Mouse (Mus musculus): ENCODE data around the gene Atp2b2. TPM values are rescaled to one million over a fixed set of nuclear protein-coding genes. Genes with fewer than 3 reads are reported as not detected.

The Atp2b2 gene
- polyA plus RNA-seq, 1 experiment from 2014 or later = 5.2 TPM

DNA sequence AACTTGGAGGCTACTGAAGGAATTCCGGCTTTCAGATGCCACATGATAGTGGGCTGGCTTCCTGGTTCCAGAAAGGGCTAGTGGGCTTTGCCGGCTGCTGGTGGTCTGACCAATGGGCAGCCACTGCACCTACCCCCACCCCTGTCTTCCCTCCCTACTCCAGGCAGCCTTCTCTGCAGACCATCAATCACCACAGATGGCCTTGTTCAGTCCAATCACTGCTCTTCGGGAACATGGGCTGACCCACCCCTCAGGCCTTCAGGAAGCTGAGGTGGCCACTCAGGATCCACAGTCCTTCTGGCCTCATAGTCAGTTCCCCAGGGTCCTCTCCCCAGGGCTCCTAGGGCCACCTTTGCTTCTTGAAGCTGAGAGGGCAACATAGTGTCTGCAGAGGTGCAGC lies 153.2 kb downstream of the Atp2b2 start:
- Histone ChIP-seq H3K36me3 (ENCODE audit: control insufficient read depth, insufficient read depth, low read length) (no peaks in the 10 kb centered on the region), H3K9me3 (ENCODE audit: control insufficient read depth, low read length) (no peaks in the 10 kb centered on the region), H3K4me1 (ENCODE audit: control insufficient read depth, insufficient read depth, low read length) (no peaks in the 10 kb centered on the region; the same call in 1 of the 2 replicates), H3K27ac (ENCODE audit: low read depth, low read length) (no peak overlapping the region), H3K4me2 (ENCODE audit: low read depth) (peak overlapping the region; percentile 66), H3K27me3 (ENCODE audit: control insufficient read depth, insufficient read depth, low read length) (peaks cover 23% of the 10 kb centered on the region), H3K4me3 (ENCODE audit: low read depth, low read length) (no peak overlapping the region), H3K9ac (ENCODE audit: low read length) (no peak overlapping the region)
- DNase-seq (ENCODE audit: low spot score) = no peak
- ATAC-seq (ENCODE audit: insufficient read depth, low FRiP score, low TSS enrichment) = peak; percentile 24; the same call in 1 of the 2 replicates
- 60% methylated on average over 3 of the region's 3 CpGs for WGBS

DNA sequence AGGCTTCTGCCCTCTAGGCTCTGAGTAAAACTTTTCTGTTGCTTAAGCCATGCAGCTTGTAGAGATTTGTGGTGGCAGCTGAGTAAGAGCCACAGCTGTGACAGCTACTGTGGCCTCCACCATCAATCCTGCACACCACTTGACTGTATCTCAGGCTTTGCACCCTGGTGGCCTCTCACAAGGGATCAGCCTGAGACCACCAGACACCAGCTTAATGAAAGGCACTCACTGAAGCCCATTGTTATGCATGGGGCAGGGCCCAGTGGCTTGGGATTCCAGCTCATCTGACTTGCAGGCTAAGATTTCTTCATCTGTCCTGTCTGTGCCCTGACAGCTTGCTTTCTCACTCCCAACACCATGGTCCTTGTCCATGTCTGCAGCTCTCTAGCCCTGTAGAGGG lies 155.5 kb downstream of the Atp2b2 start:
- no peak for ATAC-seq (ENCODE audit: insufficient read depth, low FRiP score, low TSS enrichment)

DNA sequence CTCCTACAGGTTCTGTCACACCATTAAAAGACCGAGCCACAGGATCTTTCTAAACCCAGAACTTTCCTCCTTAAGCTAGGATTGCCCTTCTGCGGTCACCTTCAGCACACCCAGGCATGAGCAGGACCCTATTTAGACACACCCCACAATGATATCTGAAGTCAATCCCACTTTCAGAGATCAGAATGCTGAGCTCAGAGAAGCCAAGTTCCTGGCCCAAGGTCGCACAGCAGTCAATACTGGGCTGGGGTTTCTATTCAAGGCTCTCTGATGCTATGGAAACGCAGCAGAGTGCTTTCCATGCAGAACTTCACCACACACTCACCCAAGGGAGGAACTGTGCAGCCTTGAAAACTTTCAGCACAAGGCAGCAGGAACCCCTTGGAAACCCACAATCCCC lies 157.6 kb downstream of the Atp2b2 start:
- 75% methylated on average over 4 of the region's 4 CpGs for WGBS
- H3K27ac ChIP-seq (ENCODE audit: low read depth, low read length) = no peak overlapping the region

More for the DNA sequence above, 155.5 kb downstream of the Atp2b2 start:
- peaks cover 20% of the 10 kb centered on the region for H3K27me3 ChIP-seq (ENCODE audit: control insufficient read depth, insufficient read depth, low read length)
- H3K4me1 ChIP-seq (ENCODE audit: control insufficient read depth, insufficient read depth, low read length) = no peaks in the 10 kb centered on the region; the same call in 1 of the 2 replicates
- H3K9me3 ChIP-seq (ENCODE audit: control insufficient read depth, low read length) = no peaks in the 10 kb centered on the region
- DNase-seq (ENCODE audit: low spot score) = no peak
- H3K9ac ChIP-seq (ENCODE audit: low read length) = no peak overlapping the region
- no peak overlapping the region for H3K4me2 ChIP-seq (ENCODE audit: low read depth)
- H3K27ac ChIP-seq (ENCODE audit: low read depth, low read length) = no peak overlapping the region
- no peak overlapping the region for H3K4me3 ChIP-seq (ENCODE audit: low read depth, low read length)
- no peaks in the 10 kb centered on the region for H3K36me3 ChIP-seq (ENCODE audit: control insufficient read depth, insufficient read depth, low read length)

DNA sequence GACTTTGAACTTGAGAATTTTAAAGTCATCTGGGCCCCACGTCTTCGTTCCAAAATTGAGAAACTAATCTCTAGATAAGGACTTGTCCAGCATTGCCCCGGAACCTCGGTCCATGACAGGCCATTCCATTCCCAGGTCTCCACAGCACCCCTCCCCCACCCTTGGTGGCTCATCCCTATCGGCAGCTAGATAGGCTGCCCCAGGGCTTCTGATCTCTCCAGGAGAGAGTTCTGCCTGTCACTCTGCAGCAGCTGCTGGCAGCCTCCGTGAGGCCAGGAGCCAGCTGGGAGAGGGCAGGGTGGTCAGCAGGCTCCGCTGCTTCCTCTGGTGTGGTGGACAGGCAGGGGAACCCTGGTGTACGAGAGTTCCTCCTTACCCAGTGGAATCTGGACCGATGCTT lies 159.2 kb downstream of the Atp2b2 start:
- ATAC-seq (ENCODE audit: insufficient read depth, low FRiP score, low TSS enrichment) (no peak), DNase-seq (ENCODE audit: low spot score) (no peak)
- Histone ChIP-seq H3K4me3 (ENCODE audit: low read depth, low read length) (no peak overlapping the region), H3K9me3 (ENCODE audit: control insufficient read depth, low read length) (no peaks in the 10 kb centered on the region), H3K36me3 (ENCODE audit: control insufficient read depth, insufficient read depth, low read length) (no peaks in the 10 kb centered on the region), H3K27me3 (ENCODE audit: control insufficient read depth, insufficient read depth, low read length) (no peaks in the 10 kb centered on the region), H3K4me1 (ENCODE audit: control insufficient read depth, insufficient read depth, low read length) (no peaks in the 10 kb centered on the region), H3K27ac (ENCODE audit: low read depth, low read length) (no peak overlapping the region), H3K9ac (ENCODE audit: low read length) (no peak overlapping the region), H3K4me2 (ENCODE audit: low read depth) (no peak overlapping the region)
- 54% methylated on average over 9 of the region's 9 CpGs for WGBS

More for the DNA sequence above, 157.6 kb downstream of the Atp2b2 start:
- no peaks in the 10 kb centered on the region; the same call in 1 of the 2 replicates for H3K4me1 ChIP-seq (ENCODE audit: control insufficient read depth, insufficient read depth, low read length)
- no peak for ATAC-seq (ENCODE audit: insufficient read depth, low FRiP score, low TSS enrichment)
- H3K27me3 ChIP-seq (ENCODE audit: control insufficient read depth, insufficient read depth, low read length) = peaks cover 8% of the 10 kb centered on the region
- H3K9me3 ChIP-seq (ENCODE audit: control insufficient read depth, low read length) = no peaks in the 10 kb centered on the region
- H3K36me3 ChIP-seq (ENCODE audit: control insufficient read depth, insufficient read depth, low read length) = no peaks in the 10 kb centered on the region
- H3K4me2 ChIP-seq (ENCODE audit: low read depth) = no peak overlapping the region
- no peak overlapping the region for H3K4me3 ChIP-seq (ENCODE audit: low read depth, low read length)
- H3K9ac ChIP-seq (ENCODE audit: low read length) = no peak overlapping the region
- DNase-seq (ENCODE audit: low spot score) = no peak

DNA sequence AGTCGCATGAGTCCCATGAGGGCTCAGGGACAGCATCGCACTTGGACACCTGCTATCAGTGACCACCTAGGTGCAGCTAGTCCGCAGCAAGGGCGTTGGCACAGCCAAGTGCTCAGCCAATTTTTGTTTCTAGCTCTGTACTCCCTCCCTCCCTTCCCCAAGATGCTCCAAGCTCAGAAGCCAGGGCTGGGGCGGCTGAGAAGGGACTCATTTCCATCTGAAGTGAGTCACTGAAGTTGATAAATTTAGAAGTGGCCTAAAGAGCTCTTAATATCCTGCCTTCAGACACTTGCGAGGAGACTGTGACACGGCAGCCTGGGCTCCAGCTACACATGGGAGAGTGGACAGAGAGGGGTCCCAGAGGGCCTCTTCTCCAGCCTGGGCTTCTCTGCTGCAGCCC lies 160.0 kb downstream of the Atp2b2 start:
- no peaks in the 10 kb centered on the region for H3K4me1 ChIP-seq (ENCODE audit: control insufficient read depth, insufficient read depth, low read length)
- DNase-seq (ENCODE audit: low spot score) (no peak), ATAC-seq (ENCODE audit: insufficient read depth, low FRiP score, low TSS enrichment) (no peak)
- no peak overlapping the region for H3K9ac ChIP-seq (ENCODE audit: low read length)
- H3K27ac ChIP-seq (ENCODE audit: low read depth, low read length) = no peak overlapping the region
- H3K9me3 ChIP-seq (ENCODE audit: control insufficient read depth, low read length) = no peaks in the 10 kb centered on the region
- H3K4me2 ChIP-seq (ENCODE audit: low read depth) = no peak overlapping the region
- H3K4me3 ChIP-seq (ENCODE audit: low read depth, low read length) = no peak overlapping the region
- no peaks in the 10 kb centered on the region for H3K27me3 ChIP-seq (ENCODE audit: control insufficient read depth, insufficient read depth, low read length)
- 66% methylated on average over 7 of the region's 7 CpGs for WGBS
- no peaks in the 10 kb centered on the region for H3K36me3 ChIP-seq (ENCODE audit: control insufficient read depth, insufficient read depth, low read length)

DNA sequence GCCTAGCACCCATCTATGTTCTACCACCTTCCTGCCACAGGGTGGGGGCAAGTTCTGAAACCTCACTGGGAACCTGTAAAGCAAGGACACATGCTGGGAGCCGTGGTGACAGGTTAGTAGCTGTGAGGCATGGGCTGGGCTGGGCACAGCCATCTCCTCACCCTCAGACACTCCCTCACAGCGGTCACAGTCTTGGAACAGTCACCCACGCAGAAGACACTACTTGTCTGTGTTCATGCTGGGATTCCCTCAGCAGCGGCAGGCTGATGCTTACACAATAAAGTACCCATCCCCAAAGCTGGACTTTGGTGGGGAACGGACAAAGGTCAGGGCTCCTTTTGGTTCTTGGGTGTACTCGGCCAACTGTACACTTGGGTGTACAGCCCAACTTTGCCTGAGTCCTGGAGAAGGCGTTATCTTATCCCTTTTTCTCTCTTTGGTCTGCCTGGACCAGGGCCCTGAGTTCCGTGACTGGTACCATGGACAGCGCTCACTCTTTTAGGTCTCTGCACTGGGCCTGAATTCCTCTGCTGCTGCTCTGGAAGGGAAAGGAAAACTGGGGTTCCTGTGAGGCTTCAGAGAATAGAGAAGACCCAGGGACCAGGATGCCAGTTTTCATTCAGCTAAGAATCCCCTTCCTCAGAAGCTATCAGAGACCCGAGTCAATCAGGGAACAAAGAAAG lies 160.7 kb downstream of the Atp2b2 start:
- ATAC-seq (ENCODE audit: insufficient read depth, low FRiP score, low TSS enrichment) = no peak
- H3K9ac ChIP-seq (ENCODE audit: low read length) = no peak overlapping the region
- H3K4me3 ChIP-seq (ENCODE audit: low read depth, low read length) = no peak overlapping the region
- no peaks in the 10 kb centered on the region for H3K4me1 ChIP-seq (ENCODE audit: control insufficient read depth, insufficient read depth, low read length)
- peak; percentile 41 for DNase-seq (ENCODE audit: low spot score)
- no peak overlapping the region for H3K27ac ChIP-seq (ENCODE audit: low read depth, low read length)
- no peaks in the 10 kb centered on the region for H3K27me3 ChIP-seq (ENCODE audit: control insufficient read depth, insufficient read depth, low read length)
- no peak overlapping the region for H3K4me2 ChIP-seq (ENCODE audit: low read depth)
- no peaks in the 10 kb centered on the region for H3K36me3 ChIP-seq (ENCODE audit: control insufficient read depth, insufficient read depth, low read length)
- no peaks in the 10 kb centered on the region for H3K9me3 ChIP-seq (ENCODE audit: control insufficient read depth, low read length)
- WGBS = 55% methylated on average over 10 of the region's 10 CpGs

DNA sequence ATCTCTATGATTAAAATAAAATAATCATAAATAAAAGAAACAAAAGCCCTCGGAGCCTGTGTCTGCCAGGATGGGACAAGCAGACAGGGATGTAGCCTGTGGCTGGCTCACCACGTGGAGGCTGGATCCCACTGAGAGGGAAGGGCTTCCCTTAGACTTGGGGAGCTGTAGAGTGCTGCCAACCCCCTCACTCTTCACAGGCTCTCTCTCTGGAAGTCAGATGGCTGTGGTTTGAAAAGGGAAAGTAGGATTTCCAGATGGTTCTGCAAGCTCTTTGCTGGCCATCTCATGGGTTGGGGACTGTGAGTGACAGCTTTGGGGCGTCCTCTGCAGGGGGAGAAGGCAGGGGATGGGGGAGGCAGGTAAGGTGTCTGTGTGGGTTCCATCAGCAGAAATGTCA lies 163.0 kb downstream of the Atp2b2 start:
- WGBS = 48% methylated on average over 3 of the region's 3 CpGs
- H3K36me3 ChIP-seq (ENCODE audit: control insufficient read depth, insufficient read depth, low read length) = no peaks in the 10 kb centered on the region
- no peak overlapping the region for H3K27ac ChIP-seq (ENCODE audit: low read depth, low read length)
- ATAC-seq (ENCODE audit: insufficient read depth, low FRiP score, low TSS enrichment) = no peak
- no peaks in the 10 kb centered on the region for H3K27me3 ChIP-seq (ENCODE audit: control insufficient read depth, insufficient read depth, low read length)
- no peaks in the 10 kb centered on the region for H3K9me3 ChIP-seq (ENCODE audit: control insufficient read depth, low read length)
- H3K9ac ChIP-seq (ENCODE audit: low read length) = no peak overlapping the region
- H3K4me2 ChIP-seq (ENCODE audit: low read depth) = no peak overlapping the region
- H3K4me1 ChIP-seq (ENCODE audit: control insufficient read depth, insufficient read depth, low read length) = no peaks in the 10 kb centered on the region
- DNase-seq (ENCODE audit: low spot score) = no peak
- no peak overlapping the region for H3K4me3 ChIP-seq (ENCODE audit: low read depth, low read length)

DNA sequence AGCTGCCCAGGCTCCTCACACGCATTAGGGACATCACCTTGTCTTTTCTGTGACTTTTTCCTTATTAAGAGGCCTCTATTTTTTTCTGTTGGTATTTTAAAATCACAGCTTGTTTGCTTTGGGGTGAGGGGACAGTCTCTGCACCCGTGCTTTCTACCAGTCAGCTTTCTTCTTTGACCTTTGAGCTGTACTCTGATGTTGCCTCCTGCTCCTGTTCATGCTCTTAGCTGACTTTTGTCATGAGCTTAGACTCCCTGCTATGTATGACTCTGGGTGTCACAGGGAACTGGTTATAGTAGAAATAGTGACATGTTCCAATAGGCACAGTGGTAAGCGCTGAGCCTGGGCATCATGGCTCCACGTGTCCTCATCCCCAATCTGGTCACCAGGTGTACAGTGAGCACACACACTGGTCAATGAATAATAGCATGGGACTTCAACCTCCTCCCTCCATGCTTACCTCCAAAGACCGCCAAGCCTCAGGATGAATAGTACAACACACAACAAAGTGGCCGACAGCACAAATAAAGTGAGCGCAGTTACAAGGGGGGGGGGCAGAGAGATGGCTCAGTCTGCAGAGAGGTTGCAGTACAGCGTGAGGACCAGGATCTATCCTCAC lies 163.8 kb downstream of the Atp2b2 start:
- no peaks in the 10 kb centered on the region for H3K36me3 ChIP-seq (ENCODE audit: control insufficient read depth, insufficient read depth, low read length)
- no peak overlapping the region for H3K27ac ChIP-seq (ENCODE audit: low read depth, low read length)
- H3K9me3 ChIP-seq (ENCODE audit: control insufficient read depth, low read length) = no peaks in the 10 kb centered on the region
- H3K4me1 ChIP-seq (ENCODE audit: control insufficient read depth, insufficient read depth, low read length) = no peaks in the 10 kb centered on the region
- H3K4me2 ChIP-seq (ENCODE audit: low read depth) = no peak overlapping the region
- WGBS = 85% methylated on average over 8 of the region's 8 CpGs
- H3K27me3 ChIP-seq (ENCODE audit: control insufficient read depth, insufficient read depth, low read length) = no peaks in the 10 kb centered on the region
- H3K9ac ChIP-seq (ENCODE audit: low read length) = no peak overlapping the region
- no peak overlapping the region for H3K4me3 ChIP-seq (ENCODE audit: low read depth, low read length)
- no peak for DNase-seq (ENCODE audit: low spot score)
- ATAC-seq (ENCODE audit: insufficient read depth, low FRiP score, low TSS enrichment) = no peak

DNA sequence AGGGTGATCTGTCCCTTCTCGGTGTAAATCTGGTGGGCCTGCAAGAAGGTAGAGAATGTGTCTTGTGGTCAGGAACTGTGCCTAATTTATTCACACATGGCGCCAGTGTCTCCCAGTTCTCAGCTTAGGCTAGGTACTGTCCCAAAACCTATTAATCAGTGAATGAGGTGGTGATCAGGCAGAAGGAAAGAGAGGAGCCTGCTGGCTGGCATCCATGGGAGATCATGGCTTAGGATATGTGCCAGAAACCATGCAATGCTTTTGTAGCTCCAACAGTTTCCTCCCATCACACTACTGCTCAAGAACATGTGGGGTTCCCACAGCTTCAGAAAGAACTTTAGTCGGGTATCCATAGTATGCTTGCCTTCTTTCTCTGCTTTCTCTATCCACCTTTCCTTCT lies 165.8 kb downstream of the Atp2b2 start:
- Histone ChIP-seq H3K9ac (ENCODE audit: low read length) (no peak overlapping the region), H3K9me3 (ENCODE audit: control insufficient read depth, low read length) (no peaks in the 10 kb centered on the region), H3K36me3 (ENCODE audit: control insufficient read depth, insufficient read depth, low read length) (no peaks in the 10 kb centered on the region), H3K27ac (ENCODE audit: low read depth, low read length) (no peak overlapping the region), H3K4me1 (ENCODE audit: control insufficient read depth, insufficient read depth, low read length) (no peaks in the 10 kb centered on the region), H3K27me3 (ENCODE audit: control insufficient read depth, insufficient read depth, low read length) (no peaks in the 10 kb centered on the region), H3K4me2 (ENCODE audit: low read depth) (no peak overlapping the region), H3K4me3 (ENCODE audit: low read depth, low read length) (no peak overlapping the region)
- 78% methylated on average over 3 of the region's 3 CpGs for whole genome bisulfite sequencing
- no peak for DNase-seq (ENCODE audit: low spot score)
- ATAC-seq (ENCODE audit: insufficient read depth, low FRiP score, low TSS enrichment) = no peak
